8 mouse cellular contexts compared by ENCODE assay signal in the genomic region with DNA sequence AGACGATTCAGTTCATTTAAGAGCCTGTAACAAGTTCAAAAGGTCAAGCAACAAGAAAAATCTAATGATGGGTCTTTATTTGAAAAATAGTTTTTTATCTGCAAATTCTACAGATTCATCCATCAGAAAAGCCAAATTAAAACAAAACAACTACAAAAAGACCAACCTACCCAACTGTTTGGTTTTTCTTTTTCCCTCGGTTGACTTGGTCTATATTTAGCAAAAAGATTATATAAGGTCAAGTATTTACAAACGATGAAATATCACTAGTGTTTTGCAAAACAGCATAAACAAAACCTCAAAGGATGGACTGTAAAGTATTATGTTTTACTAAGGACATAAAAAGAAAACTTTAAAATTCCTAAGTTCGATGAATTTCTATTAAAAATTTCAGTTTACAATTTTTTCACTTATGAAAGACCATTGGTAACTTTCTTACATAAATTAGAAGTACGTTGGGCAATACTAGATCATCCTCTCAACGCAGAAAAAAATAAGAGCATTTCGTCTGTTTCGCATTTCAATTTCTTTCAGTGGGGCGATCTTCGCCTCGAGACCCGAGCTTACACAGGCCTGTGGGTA. TPM values are rescaled to one million over a fixed set of nuclear protein-coding genes. Genes with fewer than 3 reads are reported as not detected.
A peak's percentile ranks its signal among the peaks of the same experiment; 100 is the strongest.
DNase-seq lines count a peak whose midpoint lies in the region; ATAC-seq and TF ChIP-seq lines count a peak whose summit lies in the region.

No protein-coding gene starts in this region.

- ATAC-seq in hindbrain, postnatal 0 days = no peak

- H3K27me3 ChIP-seq in embryonic facial prominence, embryonic 10.5 days (replicated peaks; ENCODE audit: low read depth, poor library complexity, severe bottlenecking) = no peaks in the 10 kb centered on the region
- no peaks in the 10 kb centered on the region for H3K27me3 ChIP-seq in hindbrain, postnatal 0 days (ENCODE audit: insufficient read depth, low read length)
- no peaks in the 10 kb centered on the region for H3K27me3 ChIP-seq in myocyte (ENCODE audit: control insufficient read depth, insufficient read depth, insufficient read length)

- no peak for TF ChIP-seq POLR2A in myocyte (IDR thresholded peaks at IDR 0.05; ENCODE audit: insufficient read length, low read depth)

- DNase-seq in layer of hippocampus, adult 2 months (ENCODE audit: low spot score in 2 of 2) = no peak
- DNase-seq in layer of hippocampus, postnatal 14 days (ENCODE audit: low spot score in 2 of 2) = no peak
- DNase-seq in embryonic facial prominence, embryonic 10.5 days (ENCODE audit: low spot score) = no peak
- no peak for DNase-seq in hindbrain, postnatal 0 days (ENCODE audit: low spot score)
- no peak for DNase-seq in thymus, postnatal 14 days
- no peak for DNase-seq in adrenal gland, postnatal 14 days
- DNase-seq in kidney, postnatal 10 days = no peak

- H3K9me3 ChIP-seq in embryonic facial prominence, embryonic 10.5 days = no peaks in the 10 kb centered on the region
- no peaks in the 10 kb centered on the region for H3K9me3 ChIP-seq in hindbrain, postnatal 0 days (ENCODE audit: low read length)

- 9% methylated on average over 12 of the region's 12 CpGs for WGBS in embryonic facial prominence, embryonic 10.5 days
- 6% methylated on average over 12 of the region's 12 CpGs for WGBS in hindbrain, postnatal 0 days

- peak overlapping the region; percentile 98 for H3K27ac ChIP-seq in layer of hippocampus, adult 2 months
- peak overlapping the region; percentile 98 for H3K27ac ChIP-seq in embryonic facial prominence, embryonic 10.5 days (replicated peaks)
- peak overlapping the region; percentile 96 for H3K27ac ChIP-seq in hindbrain, postnatal 0 days

- peak overlapping the region; percentile 95 for H3K4me3 ChIP-seq in layer of hippocampus, adult 2 months
- H3K4me3 ChIP-seq in embryonic facial prominence, embryonic 10.5 days = peak overlapping the region; percentile 69
- H3K4me3 ChIP-seq in hindbrain, postnatal 0 days (ENCODE audit: low read length) = peak overlapping the region; percentile 56
- peak overlapping the region; percentile 64 for H3K4me3 ChIP-seq in myocyte

- no peak for TF ChIP-seq CTCF in layer of hippocampus, adult 2 months (conservative IDR thresholded peaks at IDR 0.05)
- no peak for TF ChIP-seq CTCF in hindbrain, postnatal 0 days (IDR thresholded peaks at IDR 0.05; ENCODE audit: low read depth)

- H3K79me2 ChIP-seq in myocyte (ENCODE audit: control insufficient read depth, insufficient read depth) = no peaks in the 10 kb centered on the region

- peaks cover 3% of the 10 kb centered on the region; the same call in 1 of the 2 replicates for H3K36me3 ChIP-seq in embryonic facial prominence, embryonic 10.5 days (replicated peaks)
- H3K36me3 ChIP-seq in hindbrain, postnatal 0 days (ENCODE audit: insufficient read depth, low read length) = no peaks in the 10 kb centered on the region
- no peaks in the 10 kb centered on the region for H3K36me3 ChIP-seq in myocyte (ENCODE audit: control insufficient read depth, insufficient read depth)

- peak overlapping the region; percentile 57; the same call in 1 of the 2 replicates for H3K9ac ChIP-seq in hindbrain, postnatal 0 days (replicated peaks; ENCODE audit: low read length)

- peak overlapping the region; percentile 70 for H3ac ChIP-seq in myocyte (ENCODE audit: control insufficient read depth, insufficient read length)

- no peaks in the 10 kb centered on the region; the same call in 1 of the 2 replicates for H3K4me1 ChIP-seq in embryonic facial prominence, embryonic 10.5 days
- H3K4me1 ChIP-seq in hindbrain, postnatal 0 days (ENCODE audit: insufficient read depth, low read length) = peaks cover 4% of the 10 kb centered on the region; the same call in 1 of the 2 replicates

- H3K4me2 ChIP-seq in hindbrain, postnatal 0 days (ENCODE audit: low read depth, low read length) = peak overlapping the region; percentile 65
- peak overlapping the region; percentile 74 for H3K4me2 ChIP-seq in myocyte (ENCODE audit: low read depth)

TF ChIP-seq in myocyte, 11 proteins besides CTCF, POLR2A, EP300 and RAD21:
- TF ChIP-seq REST (IDR thresholded peaks at IDR 0.05; ENCODE audit: insufficient read depth, insufficient read length) (no peak), USF1 (IDR thresholded peaks at IDR 0.05; ENCODE audit: low read depth) (no peak), MYOG (IDR thresholded peaks at IDR 0.05; ENCODE audit: control insufficient read depth in 1 of 3, insufficient read depth in 1 of 3, insufficient read length in 2 of 3, low read depth in 2 of 3) (no peak), SRF (IDR thresholded peaks at IDR 0.05; ENCODE audit: control insufficient read depth, insufficient read length, low read depth) (no peak), TCF12 (IDR thresholded peaks at IDR 0.05; ENCODE audit: insufficient read depth, poor library complexity, severe bottlenecking) (no peak), E2F4 (IDR thresholded peaks at IDR 0.05; ENCODE audit: insufficient read depth) (no peak), TCF3 (IDR thresholded peaks at IDR 0.05; ENCODE audit: insufficient read length, low read depth) (no peak), MYOD1 (IDR thresholded peaks at IDR 0.05; ENCODE audit: control insufficient read depth in 1 of 3, insufficient read length in 2 of 3, low read depth in 2 of 3) (no peak), CEBPB (IDR thresholded peaks at IDR 0.05; ENCODE audit: insufficient read depth, poor library complexity, severe bottlenecking) (no peak), POLR2AphosphoS2 (IDR thresholded peaks at IDR 0.05; ENCODE audit: insufficient read length, low read depth) (no peak), MAX (IDR thresholded peaks at IDR 0.05; ENCODE audit: low read depth) (no peak)

RNA-seq across cellular contexts. Expression of a gene that starts 0.4 kb away (rescaled TPM):
- total RNA-seq in layer of hippocampus, adult 2 months (2021) = 1 to 10 TPM; 5.1 to 5.6 TPM
- total RNA-seq in layer of hippocampus, postnatal 14 days (2021) = 1 to 10 TPM; 5.1 to 7.9 TPM
- 18.1 and 20.0 TPM in 2 replicates for polyA plus RNA-seq in embryonic facial prominence, embryonic 10.5 days (2016; fragmentation: Nextera tagmentation; extraction: Ambion mirVana)
- total RNA-seq in hindbrain, postnatal 0 days (2014; rRNA removed) = 2.8 and 3.1 TPM in 2 replicates
- 8.7 and 9.3 TPM in 2 replicates for polyA plus RNA-seq in hindbrain, postnatal 0 days (2015; fragmentation: Nextera tagmentation; extraction: Ambion mirVana)
- polyA plus RNA-seq in myocyte (2012; fragmentation: generic; extraction: Trizol) = 6.3 TPM
- 11.7 and 14.7 TPM in 2 replicates for total RNA-seq in adrenal gland, postnatal 14 days (2021)

RNA-seq across cellular contexts. Expression of a gene that starts 1.9 kb away (rescaled TPM):
- total RNA-seq in layer of hippocampus, adult 2 months (2021) = 1 to 10 TPM; 6.9 to 7.2 TPM
- total RNA-seq in layer of hippocampus, postnatal 14 days (2021) = 1 to 10 TPM; 4.5 to 5.0 TPM
- 9.8 and 10.0 TPM in 2 replicates for polyA plus RNA-seq in embryonic facial prominence, embryonic 10.5 days (2016; fragmentation: Nextera tagmentation; extraction: Ambion mirVana)
- 3.3 and 4.5 TPM in 2 replicates for total RNA-seq in hindbrain, postnatal 0 days (2014; rRNA removed)
- polyA plus RNA-seq in hindbrain, postnatal 0 days (2015; fragmentation: Nextera tagmentation; extraction: Ambion mirVana) = 6.3 and 6.6 TPM in 2 replicates
- polyA plus RNA-seq in myocyte (2012; fragmentation: generic; extraction: Trizol) = 4.1 TPM
- total RNA-seq in adrenal gland, postnatal 14 days (2021) = 8.0 and 22.6 TPM in 2 replicates

RNA-seq across cellular contexts. Expression of a gene that starts 50.8 kb away (rescaled TPM):
- not detected for total RNA-seq in layer of hippocampus, adult 2 months (2021)
- not detected for total RNA-seq in layer of hippocampus, postnatal 14 days (2021)
- polyA plus RNA-seq in embryonic facial prominence, embryonic 10.5 days (2016; fragmentation: Nextera tagmentation; extraction: Ambion mirVana) = not detected in 2 replicates
- total RNA-seq in hindbrain, postnatal 0 days (2014; rRNA removed) = not detected in 2 replicates
- polyA plus RNA-seq in hindbrain, postnatal 0 days (2015; fragmentation: Nextera tagmentation; extraction: Ambion mirVana) = 0.09 TPM in 1 of 2 replicates, not detected in the other
- polyA plus RNA-seq in myocyte (2012; fragmentation: generic; extraction: Trizol) = not detected
- not detected in 2 replicates for total RNA-seq in adrenal gland, postnatal 14 days (2021)
